Mouse (Mus musculus) hematopoietic multipotent progenitor cell, adult 10-12 weeks (in vitro differentiated cells): Measurements from ENCODE around the gene 5031439G07Rik. TPM values are rescaled to one million over a fixed set of nuclear protein-coding genes. Genes with fewer than 3 reads are reported as not detected.

Experiments used
- polyA plus RNA-seq: library from polyadenylated mRNA; stranded (reverse); fragments of >175 nt; gene quantifications from 2 replicates; pipeline ENCODE4 v1.2.3, GENCODE M21; 2012; ENCODE audit warnings: low replicate concordance

Gene 5031439G07Rik
- polyA plus RNA-seq, result 101 and 127 TPM in 2 replicates

DNA sequence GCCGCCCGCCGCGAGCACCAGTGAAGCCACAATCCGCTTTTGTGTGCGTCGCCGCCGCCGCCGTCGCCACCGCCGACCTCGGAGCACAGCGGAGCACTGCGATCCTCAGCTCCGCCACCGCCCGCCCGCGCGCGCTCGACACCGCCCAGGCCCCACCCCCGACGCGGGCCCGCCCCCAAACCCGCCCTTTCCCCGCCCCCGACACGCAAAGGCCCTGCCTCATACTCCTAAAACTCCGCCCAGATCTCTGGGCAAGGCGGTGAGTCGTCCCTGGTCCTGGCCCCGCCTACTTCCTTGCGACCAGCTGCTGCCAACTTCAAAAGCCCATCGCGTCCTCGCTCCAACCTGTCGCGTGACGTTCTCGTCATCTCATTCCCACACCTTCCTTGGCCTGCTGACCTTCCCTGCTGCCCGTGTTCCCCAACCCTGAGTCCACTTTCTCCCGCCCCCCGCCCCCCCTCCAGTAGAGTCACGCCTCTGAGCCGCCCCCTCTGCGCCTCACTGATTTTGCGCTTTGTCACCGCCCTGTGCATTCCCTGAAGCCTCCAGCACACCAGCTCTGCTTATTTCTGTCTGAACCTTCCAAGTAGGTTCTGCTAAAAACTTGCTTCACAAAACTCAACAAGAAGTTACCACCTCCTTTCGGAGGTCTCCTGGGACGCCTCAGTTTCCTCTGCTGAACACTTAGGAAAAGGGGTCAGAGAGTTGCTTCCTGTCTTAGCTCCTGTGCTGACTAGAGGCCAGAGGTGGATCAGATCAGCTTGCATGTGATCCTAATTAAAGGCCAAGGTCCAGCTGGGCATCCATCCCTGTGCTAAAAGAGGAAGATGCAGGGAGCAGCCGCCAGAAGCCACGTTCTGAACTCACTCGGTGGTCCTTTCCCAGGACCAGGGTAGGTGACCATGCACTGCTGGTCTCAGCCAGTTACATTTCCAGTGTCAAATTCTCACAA is at the start of gene 5031439G07Rik:
TSS of gene 5031439G07Rik (minus strand) at position 678 of the 952 bp plus-strand sequence.

GRCm38 (mm10) chr15:85028648-85029047 is 40.3 kb upstream of the 5031439G07Rik start, which contains the start of gene Fam118a:
Gene Fam118a, plus strand, starts transcription at chr15:85028948.

DNA sequence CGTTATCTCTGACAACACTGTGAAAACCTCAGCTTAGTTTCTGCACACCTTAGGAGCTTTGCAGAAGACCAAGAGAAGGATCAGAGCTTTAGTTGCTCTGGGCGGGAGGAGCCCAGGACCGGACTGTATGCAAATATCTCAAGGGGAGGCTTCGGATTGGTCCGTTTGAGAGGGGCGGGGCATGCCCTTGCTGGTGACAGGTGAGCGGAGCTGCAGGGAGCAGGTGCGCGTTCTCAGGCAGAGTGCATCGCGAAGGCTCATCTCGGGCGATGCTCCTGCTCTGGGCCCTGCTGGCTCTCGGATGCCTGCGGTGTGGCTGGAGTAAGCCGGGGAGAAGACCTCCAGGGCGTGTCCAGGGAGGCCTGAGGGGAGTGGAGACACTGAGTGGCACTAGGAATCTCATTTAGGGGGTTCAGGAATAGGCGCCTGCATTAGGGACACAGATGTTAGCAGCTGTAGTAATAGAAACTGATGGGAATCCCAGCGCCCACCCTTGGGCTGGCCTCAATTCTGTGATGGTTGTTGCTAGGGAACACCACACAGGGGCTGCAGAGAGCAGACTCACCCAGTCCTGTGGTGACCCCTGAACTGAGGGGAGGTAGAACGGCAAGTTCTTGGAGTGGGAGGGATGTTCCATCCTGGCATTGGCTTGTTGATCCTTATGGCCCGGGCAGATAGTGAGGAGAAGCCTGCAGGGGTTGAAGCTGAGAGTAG is 28.8 kb upstream of the 5031439G07Rik start, which contains the start of gene Upk3a:
TSS of gene Upk3a (plus strand) at position 191 of the 714 bp plus-strand sequence.

GRCm38 (mm10) chr15:84922884-84923507 is 65.4 kb downstream of the 5031439G07Rik start, which contains the start of gene Nup50:
Gene Nup50, plus strand, starts transcription at chr15:84923411.

GRCm38 (mm10) chr15:84919938-84920337 is 68.4 kb downstream of the 5031439G07Rik start, which contains the start of gene Gm29666:
Gene Gm29666, minus strand, starts transcription at chr15:84920038.

Other genes with a start within 250 kb of the 5031439G07Rik start
- gene Phf21b, start 132.5 kb downstream of the 5031439G07Rik start, polyA plus RNA-seq, result 4.2 and 16.5 TPM in 2 replicates
- gene Gm29666, start 68.5 kb downstream of the 5031439G07Rik start, polyA plus RNA-seq, result 0.05 and 0.06 TPM in 2 replicates
- gene Nup50, start 65.1 kb downstream of the 5031439G07Rik start, polyA plus RNA-seq, result 5.7 and 11.5 TPM in 2 replicates
- not detected in 2 replicates for gene Upk3a, start 28.6 kb upstream of the 5031439G07Rik start, polyA plus RNA-seq
- 3.1 and 6.2 TPM in 2 replicates for gene Fam118a, start 40.4 kb upstream of the 5031439G07Rik start, polyA plus RNA-seq
- gene Smc1b, start 143.4 kb upstream of the 5031439G07Rik start, polyA plus RNA-seq, result 0.19 TPM in 1 of 2 replicates, not detected in the other
- gene Ribc2, start 143.5 kb upstream of the 5031439G07Rik start, polyA plus RNA-seq, result not detected in 2 replicates
- gene Fbln1, start 217.4 kb upstream of the 5031439G07Rik start, polyA plus RNA-seq, result 0.23 and 0.44 TPM in 2 replicates